Mouse (Mus musculus) kidney, adult 2 months (tissue): ENCODE measurements around the gene Vstm5.

Experiments
- CTCF ChIP-seq: fragments of 200-500 bp; conservative IDR thresholded peaks from 2 replicates; pipeline ENCODE4 v1.5.1; 2011; ENCODE audit warnings: low read depth, mild to moderate bottlenecking, control low read depth, low read length, moderate library complexity, mixed read lengths; ENCODE audit not compliant: insufficient read depth, insufficient read length
- POLR2A ChIP-seq: fragments of 200-500 bp; IDR thresholded peaks from one replicate; pipeline ENCODE4 v1.6.1; 2011; ENCODE audit warnings: low read depth, low read length, control low read depth

DNA sequence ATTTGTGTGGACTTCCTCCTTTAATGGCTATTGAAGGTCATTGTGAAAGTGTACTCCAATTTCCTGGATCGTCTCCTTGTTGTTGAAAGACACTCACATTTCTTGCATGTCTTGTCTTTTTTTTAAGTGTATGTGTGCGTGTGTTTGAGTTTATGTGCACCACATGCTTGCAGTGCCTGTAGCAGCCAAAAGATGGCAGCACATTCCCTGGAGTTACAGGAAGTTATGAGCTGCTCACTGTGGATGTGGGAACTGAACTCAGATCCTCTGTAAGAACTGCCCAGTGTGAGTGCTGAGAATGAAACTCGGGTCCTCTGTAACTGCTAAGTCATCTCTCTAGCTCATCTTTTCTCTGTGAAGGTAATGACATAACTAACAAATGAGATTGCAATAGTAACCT, 6.4 kb upstream of the Vstm5 start:
- TF ChIP-seq POLR2A (no peak), CTCF (no peak)
